Mouse (Mus musculus) kidney, postnatal 25 days (tissue): ENCODE measurements at regions not wholly inside any gene's neighbourhood (a gene's known extent, or its start where the extent isn't known, plus 50 kb on each side); places are given as distances from the start of the nearest gene placed in this dataset.
A peak's percentile ranks its signal among the peaks of the same experiment; 100 is the strongest.
"Not testable (repeated sequence)": the region's sequence is repeated elsewhere in the genome, so short reads cannot be mapped to it uniquely, and the experiment has no call there.

ENCODE experiments used
- DNase-seq, 2 experiments: peaks; one replicate each; pipeline ENCODE4 v3.0.0; 2021; ENCODE audit warnings: mixed read lengths in 2 of 2

DNA sequence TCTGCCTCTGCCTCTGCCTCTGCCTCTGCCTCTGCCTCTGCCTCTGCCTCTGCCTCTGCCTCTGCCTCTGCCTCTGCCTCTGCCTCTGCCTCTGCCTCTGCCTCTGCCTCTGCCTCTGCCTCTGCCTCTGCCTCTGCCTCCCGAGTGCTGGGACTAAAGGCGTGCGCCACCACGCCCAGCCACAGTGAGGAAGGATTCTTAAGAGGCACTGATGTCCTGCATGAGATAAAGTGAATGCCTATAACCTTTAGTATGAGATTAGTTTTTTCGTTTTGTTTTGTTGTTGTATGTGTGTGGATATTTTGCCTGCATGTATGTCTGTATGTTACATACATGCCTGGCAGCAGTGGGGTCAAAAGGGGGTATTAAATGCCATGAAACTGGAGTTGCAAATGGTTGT, 63.2 kb downstream of the Hlx start:
- DNase-seq: not testable (repeated sequence)

GRCm38 (mm10) chr1:184668428-184668827, 64.0 kb downstream of the Hlx start:
- DNase-seq: no peak

DNA sequence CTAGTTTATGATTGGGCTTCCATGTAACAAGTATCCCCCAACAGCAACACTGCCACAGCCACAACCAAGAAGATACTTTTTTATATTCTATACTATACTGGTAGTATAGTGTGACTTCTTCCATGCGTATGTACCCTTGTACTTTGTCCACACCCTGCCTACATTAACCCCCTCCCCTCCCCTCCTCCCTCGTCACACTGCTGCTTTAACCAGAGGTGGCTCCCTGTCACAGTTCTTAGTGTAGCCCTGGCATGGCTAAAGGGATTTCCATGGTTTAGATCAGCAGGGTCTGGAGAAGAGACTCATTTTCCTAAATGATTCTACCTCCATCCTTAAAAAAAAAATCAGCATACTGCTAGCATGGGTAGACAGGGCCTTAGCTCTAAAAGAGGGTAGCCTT, 64.4 kb downstream of the Hlx start:
- no peak for DNase-seq

DNA sequence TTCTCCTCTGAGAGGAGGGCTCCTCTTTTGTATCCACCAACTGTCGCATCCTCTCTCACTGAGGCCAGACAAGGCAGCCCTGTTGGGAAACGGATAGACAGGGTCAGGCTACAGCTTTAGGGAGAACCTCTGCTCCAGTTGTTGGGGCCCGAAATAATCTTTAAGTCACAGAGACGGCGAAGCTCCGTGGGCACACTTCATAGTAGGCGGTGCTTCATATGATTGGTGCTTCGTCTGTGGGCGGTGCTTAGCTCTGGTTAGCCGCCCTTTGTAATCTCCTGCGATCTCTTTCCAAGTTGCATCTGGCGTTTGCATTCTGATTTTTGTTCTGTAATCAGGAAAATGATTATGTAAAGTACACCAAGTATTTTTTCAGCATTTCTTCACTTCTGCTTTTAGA, 67.2 kb downstream of the Hlx start:
- no peak for DNase-seq

- DNase-seq: no peak
Measured at GRCm38 (mm10) chr1:184664098-184664375, 68.4 kb downstream of the Hlx start.

- DNase-seq: no peak
Measured at GRCm38 (mm10) chr1:184663300-184664097, 68.9 kb downstream of the Hlx start.

GRCm38 (mm10) chr1:184650541-184651105, 81.8 kb downstream of the Hlx start:
- DNase-seq: no peak

DNA sequence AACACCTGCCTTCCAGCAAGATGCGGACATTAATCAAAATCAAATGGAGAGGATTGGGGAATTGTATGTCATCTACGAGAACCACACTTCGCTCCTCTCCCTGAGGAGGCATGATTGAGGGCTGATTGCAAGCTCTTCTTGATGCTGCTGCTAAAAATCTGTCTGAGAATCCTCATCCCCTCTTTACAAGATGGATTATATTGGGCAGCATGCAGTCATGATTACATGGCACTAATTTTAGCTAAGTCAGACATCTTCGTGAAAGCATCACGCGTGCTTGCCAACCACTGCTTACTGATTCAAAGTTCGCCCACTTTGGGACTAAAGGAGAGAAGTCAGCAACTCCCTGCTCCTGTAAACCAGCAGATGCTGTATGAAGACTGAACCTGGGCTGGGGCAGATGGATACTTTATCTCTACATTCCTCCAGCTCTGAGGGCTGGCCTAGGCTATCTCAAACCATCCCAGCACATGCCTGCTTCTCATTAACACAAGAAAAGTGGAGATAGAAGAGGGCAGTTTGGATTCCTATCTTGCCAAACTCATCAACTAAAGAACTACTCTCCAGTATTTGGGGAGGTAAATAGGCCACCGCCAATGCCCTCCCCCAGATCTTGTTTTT, 84.4 kb downstream of the Hlx start:
- DNase-seq: no peak

DNA sequence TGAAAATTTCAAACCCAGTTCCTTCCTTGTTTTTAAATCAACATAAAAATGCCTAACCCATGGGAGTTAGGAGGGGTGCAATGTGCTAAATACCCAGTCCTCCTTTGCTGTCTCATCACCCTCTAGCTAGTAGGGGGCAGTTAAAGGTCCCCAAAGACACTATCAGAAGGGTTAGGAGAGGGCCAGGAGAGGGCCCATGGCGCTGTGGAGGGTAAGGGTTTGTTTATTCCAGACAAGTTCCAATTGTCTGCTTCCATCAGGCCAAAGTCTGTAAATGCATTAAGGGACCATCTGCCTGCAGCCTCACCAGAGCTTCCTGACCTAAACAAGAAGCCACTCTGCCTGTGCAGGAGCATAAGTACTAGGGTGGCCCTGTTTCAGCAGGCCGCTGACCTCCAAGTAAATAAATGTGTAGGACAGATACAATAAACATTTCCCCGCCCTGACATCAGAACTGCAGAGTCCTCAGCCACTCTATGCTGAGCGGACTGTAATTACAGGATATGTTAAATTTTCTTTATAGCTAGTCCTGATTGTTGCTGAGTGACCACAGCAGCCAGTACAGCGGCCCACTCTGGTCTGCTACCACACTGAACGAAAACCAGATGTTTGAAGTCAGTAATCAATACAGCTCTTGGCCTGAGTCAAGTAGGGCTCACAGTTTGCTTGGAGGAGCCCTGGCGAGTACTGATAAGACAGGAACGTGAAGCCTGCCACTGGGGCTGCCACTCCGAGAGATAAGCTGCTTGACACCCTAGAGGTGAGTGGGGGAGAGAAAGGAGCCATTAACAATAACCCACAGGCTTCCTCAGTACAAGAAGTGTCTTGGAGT, 87.4 kb downstream of the Hlx start:
- DNase-seq: no peak

- DNase-seq: no peak
Measured at GRCm38 (mm10) chr1:184630695-184631475, 101.5 kb downstream of the Hlx start.

GRCm38 (mm10) chr1:184629194-184629593, 103.2 kb downstream of the Hlx start:
- DNase-seq: no peak

DNA sequence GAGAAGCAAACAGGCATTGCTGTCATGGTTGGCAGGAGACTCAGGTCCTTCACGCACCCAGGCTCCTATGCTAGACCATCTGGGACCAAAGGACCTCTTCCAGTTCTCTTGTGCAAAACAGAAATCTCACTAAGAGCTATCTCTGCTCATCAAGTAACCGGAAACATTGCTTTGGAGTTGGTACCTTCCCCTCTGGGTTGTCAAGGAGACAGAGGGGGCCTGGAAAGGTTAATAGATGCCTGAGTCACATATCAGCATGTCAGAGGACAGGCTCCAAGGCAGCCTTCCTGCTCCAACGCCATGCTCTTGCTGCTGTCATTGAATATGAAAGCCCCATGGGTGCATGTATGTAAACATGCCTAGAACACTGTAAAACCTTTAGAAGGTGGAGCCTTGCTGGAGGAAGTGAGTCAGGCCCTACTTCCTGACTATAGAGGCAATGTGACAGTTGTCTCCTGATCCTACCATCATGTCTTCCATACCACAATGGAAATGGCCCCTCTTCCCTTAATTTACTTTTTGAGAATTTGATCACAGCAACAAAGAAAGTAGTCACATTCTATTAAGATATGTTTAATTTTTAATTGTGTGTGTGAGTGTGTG, 103.8 kb downstream of the Hlx start:
- no peak for DNase-seq

- no peak for DNase-seq
Measured at GRCm38 (mm10) chr1:184622462-184622861, 110.0 kb downstream of the Hlx start.

DNA sequence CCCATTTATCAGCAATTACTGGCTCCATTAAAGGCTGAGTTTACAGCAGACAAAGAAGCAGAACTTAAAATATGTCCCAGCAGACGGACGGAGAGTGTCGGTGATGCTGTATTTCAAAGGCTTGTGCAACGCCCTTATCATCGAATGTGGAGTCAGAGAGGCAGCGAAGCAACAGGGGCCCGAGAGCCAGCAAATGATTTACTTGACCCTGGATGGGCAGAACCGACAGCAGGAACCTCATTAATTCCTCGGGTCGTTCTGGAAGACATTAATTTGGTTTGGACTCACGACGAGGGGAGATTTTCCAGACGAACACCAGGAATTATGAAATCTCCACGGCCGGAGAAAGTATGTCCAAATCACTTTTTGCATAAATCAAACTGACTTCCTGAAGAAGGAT, 110.5 kb downstream of the Hlx start:
- DNase-seq: peak in 1 of 2 experiments; percentile 37

DNA sequence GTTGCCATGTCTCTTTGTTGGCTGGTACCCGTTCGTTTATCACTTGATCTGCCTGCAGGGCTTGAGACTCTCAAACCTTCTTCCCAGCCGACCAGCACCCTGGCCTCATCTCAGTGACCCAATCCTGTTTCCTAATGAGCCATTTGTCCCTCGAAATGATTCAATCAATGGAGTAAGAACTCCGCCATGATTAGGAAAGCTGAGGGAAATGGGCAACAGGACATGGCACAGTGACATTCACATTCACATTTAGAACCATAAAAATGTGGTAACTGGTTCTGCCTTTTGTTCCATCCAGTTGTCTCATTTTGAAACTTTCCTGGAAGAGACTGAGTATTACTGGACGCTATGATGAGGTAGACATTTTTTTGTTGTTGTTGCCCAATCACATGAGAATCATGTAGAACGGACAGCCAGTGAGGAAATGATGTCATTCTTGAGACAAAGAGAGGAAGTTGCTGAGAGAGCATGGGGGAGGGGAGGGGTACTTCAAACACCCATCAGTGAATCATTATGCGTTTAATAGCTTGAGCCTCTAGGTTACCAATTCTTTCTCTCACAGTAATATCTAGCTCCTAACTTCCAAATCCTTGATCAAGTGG, 114.5 kb downstream of the Hlx start:
- no peak for DNase-seq

- DNase-seq: no peak
Measured at GRCm38 (mm10) chr1:184615991-184616390, 116.4 kb downstream of the Hlx start.

GRCm38 (mm10) chr1:184614699-184615415, 117.6 kb downstream of the Hlx start:
- no peak for DNase-seq

DNA sequence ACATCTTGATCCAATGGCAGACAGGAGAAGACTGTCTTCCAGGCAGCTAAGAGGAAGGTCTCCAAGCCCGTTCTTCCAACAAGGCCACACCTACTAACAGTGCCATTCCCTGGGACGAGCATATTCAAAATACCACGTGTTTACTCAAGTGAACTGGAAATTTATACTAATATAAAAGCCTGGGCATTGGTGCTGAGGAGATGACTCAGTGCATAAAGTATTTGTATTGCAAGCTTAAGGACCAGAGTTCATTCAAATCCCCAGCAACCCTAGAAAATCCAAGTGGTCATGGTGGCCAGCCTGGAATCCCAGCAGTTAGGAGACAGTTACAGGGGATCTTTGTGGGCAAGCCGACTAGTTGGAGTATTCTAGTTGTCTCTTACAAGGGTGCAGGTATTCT, 119.5 kb downstream of the Hlx start:
- no peak for DNase-seq

- no peak for DNase-seq
Measured at GRCm38 (mm10) chr1:184608938-184609337, 123.5 kb downstream of the Hlx start.

- no peak for DNase-seq
Measured at GRCm38 (mm10) chr1:184608338-184608737, 124.1 kb downstream of the Hlx start.

DNA sequence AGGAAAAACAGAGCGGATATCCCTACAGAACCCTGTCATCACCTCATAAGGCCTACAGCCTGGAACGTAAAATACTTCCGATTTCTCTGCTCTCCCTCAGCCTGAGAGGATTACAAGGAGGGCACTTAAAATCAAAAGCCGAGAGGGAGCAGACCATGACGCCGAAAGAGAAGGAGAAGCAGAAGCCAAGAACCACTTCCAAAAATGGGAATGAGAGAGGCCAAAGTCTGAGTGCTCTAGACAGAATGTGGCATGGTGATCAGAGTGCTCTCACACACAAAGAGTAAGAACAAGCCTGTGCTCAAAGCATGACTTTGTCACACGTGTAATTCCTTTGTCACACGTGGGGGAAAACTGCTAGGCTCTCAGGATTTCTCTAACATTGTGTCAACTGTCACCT, 125.9 kb downstream of the Hlx start:
- no peak for DNase-seq
